In the genomic region with DNA sequence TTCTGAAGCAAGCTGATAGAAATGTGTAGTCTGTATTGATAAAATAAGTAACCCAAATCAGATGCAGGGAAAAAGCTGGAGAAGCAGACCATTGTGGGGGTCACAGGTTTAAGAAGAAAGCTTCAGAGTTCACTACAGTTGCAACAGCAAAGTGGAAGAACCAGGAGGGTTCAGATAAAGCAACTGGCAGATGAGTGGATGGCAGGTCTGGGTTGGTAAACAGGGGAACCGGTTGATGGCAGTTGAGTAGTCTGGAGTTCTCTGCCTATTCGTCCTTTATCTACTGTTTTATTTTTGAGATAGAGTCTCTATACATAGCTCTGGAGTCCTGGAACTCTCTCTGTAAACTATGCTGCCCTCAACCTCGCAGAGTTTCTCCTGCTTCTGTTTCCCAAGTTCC, we compare ENCODE assay signal across 33 mouse cellular contexts.
"Had no signal": no experiment of that assay in that cellular context is flagged by ENCODE, and none has a peak within 500 bp of the region (broad histone marks: within the 10 kb centered on the region; RNA-seq: fewer than 3 reads in every experiment).

No protein-coding gene starts in this region.

- H3K9me3 ChIP-seq: heart, embryonic 10.5 days; heart, embryonic 12.5 days; heart, embryonic 13.5 days; heart, embryonic 15.5 days; hindbrain, embryonic 12.5 days; hindbrain, embryonic 13.5 days; hindbrain, embryonic 15.5 days; intestine, embryonic 15.5 days; kidney, embryonic 15.5 days had no signal

- ATAC-seq: hindbrain, embryonic 16.5 days; hindbrain, postnatal 0 days; inflammation-experienced regulatory T-cells, adult 6 months; intestine, embryonic 15.5 days; intestine, embryonic 16.5 days; intestine, postnatal 0 days had no signal

- H3K4me1 ChIP-seq: heart, embryonic 10.5 days; heart, embryonic 12.5 days; heart, embryonic 13.5 days; heart, embryonic 15.5 days; hindbrain, embryonic 12.5 days; hindbrain, embryonic 13.5 days; hindbrain, embryonic 15.5 days; intestine, embryonic 15.5 days; kidney, embryonic 15.5 days had no signal

- H3K27me3 ChIP-seq: heart, embryonic 12.5 days; heart, embryonic 13.5 days; heart, embryonic 15.5 days; hindbrain, embryonic 12.5 days; hindbrain, embryonic 13.5 days; hindbrain, embryonic 15.5 days; intestine, embryonic 15.5 days had no signal

- H3K4me3 ChIP-seq: heart, embryonic 10.5 days; heart, embryonic 12.5 days; heart, embryonic 13.5 days; heart, embryonic 15.5 days; hindbrain, embryonic 12.5 days; hindbrain, embryonic 13.5 days; hindbrain, embryonic 15.5 days; intestine, embryonic 15.5 days; kidney, embryonic 15.5 days; layer of hippocampus, adult 2 months had no signal

- H3K27ac ChIP-seq: heart, embryonic 10.5 days; heart, embryonic 13.5 days; heart, embryonic 15.5 days; hindbrain, embryonic 12.5 days; hindbrain, embryonic 13.5 days; hindbrain, embryonic 14.5 days; hindbrain, embryonic 15.5 days; hindbrain, postnatal 0 days; intestine, embryonic 15.5 days; kidney, embryonic 15.5 days; kidney, postnatal 0 days; layer of hippocampus, adult 2 months had no signal

- H3K36me3 ChIP-seq: heart, embryonic 10.5 days; heart, embryonic 12.5 days; heart, embryonic 13.5 days; heart, embryonic 15.5 days; hindbrain, embryonic 12.5 days; hindbrain, embryonic 13.5 days; hindbrain, embryonic 15.5 days; intestine, embryonic 15.5 days; kidney, embryonic 15.5 days had no signal

- DNase-seq: heart, postnatal 10 days; heart, postnatal 14 days; heart, postnatal 36 days; heart, postnatal 4 days; kidney, adult 11 months; kidney, adult 18-20 months; kidney, adult 2 months; kidney, adult 8-10 months; kidney, adult 9 months; kidney, postnatal 10 days; kidney, postnatal 14 days; kidney, postnatal 25 days; kidney, postnatal 36 days; kidney, postnatal 4 days; layer of hippocampus, adult 9-11 months; layer of hippocampus, postnatal 36 days had no signal
